Mouse (Mus musculus) monocyte, adult 2 months (primary cell): ENCODE data around the gene Itga11.
"Not testable (repeated sequence)": the region's sequence is repeated elsewhere in the genome, so short reads cannot be mapped to it uniquely, and the experiment has no call there.

Source experiments
- DNase-seq, 2 experiments: peaks; one replicate each; pipeline ENCODE4 v3.0.0; 2022; ENCODE audit warnings: low spot score in 2 of 2, low read depth in 1 of 2

Gene Itga11

DNA sequence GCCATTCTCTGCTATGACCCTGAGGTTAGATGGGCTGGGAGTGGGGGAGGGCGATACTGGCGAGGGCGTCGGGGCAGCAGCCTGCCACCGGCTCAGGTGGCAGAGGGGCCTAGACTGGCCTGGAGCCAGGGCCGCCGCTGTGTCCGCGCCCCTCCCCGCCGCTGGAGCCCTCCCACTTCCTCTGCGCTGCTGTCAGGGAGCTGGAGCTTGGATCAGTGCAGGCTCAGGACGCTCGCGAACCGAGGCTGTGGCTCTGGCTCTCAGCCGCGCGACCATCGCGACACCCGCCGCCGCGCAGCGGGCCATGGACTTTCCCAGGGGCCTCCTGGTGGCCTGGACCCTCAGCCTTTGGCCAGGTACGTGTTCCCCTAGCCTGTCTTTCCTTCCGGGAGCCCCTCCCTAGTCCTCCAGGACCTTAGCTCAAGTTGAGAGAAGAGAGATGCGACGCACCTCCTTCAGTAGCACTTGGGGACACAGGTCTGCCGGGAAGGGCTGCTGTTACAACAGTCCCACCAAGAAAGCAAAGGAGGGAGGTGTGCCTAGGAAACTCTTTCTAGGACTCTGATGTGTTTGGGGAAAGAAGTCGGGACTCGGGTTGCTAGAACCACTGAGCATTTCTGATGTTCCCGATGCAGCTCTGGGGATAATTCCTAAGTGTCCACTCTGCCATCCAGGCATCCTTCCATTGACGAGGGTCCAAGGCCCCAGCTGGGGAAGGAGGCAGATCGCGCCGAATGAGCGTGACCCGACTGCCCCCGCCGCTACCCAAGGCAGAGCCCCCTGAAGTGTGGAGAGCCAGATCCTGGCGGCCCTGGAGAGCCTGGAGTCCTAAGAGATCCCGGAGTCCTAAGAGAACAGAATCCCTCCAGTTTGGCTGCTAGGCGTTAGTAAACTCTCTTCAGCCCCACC, at the start of gene Itga11:
TSS of gene Itga11 (plus strand) at position 186 of the 909 bp plus-strand sequence.
- DNase-seq = no peak

DNA sequence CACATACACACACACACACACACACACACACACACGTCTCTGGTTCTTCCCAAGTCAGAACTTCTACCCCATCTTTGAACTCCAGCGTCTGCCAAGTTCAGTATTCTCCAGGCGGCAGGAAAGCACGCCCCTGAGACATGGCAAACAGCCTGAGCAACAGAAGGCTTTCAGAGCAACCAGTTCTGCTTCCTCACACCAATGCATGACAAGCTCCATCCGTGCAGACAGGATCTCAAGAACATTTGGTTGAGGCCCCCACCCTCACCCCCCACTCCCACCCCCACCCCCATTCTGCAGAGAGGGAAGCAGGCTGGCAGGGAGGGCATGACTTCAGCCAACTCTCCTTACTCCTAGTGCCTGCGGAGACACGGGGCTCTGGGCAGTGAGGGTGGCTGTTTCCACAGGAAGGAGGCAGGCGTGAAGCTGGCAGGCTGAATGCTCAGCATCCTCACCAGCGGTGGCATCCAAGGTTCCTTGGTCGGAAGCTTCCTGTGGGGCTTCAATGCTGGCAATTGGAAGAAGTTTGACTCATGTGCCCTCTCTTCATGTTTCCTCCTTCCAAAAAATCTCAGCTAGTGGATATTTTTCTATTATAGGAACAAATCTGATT, 46.9 kb upstream of the Itga11 start:
- no peak for DNase-seq

DNA sequence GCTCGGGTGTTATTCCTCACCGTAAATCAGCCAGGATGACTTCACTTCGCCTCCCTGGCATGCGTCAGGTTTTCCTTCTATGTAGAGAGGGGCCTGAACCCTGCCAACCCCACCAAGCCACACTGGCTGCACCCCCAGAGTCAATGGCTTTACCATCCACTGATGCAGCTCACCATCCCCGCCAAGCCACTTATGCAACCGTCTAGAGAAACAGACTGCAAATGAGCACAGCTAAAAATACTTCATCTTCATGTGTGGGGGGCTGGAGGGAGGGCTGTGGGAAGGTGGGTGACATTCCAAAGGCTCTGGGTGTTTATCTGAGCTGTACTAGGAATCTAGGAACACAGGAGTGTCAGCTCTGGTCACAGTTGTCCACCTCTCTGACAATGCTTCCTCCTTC, 45.2 kb upstream of the Itga11 start:
- no peak for DNase-seq

DNA sequence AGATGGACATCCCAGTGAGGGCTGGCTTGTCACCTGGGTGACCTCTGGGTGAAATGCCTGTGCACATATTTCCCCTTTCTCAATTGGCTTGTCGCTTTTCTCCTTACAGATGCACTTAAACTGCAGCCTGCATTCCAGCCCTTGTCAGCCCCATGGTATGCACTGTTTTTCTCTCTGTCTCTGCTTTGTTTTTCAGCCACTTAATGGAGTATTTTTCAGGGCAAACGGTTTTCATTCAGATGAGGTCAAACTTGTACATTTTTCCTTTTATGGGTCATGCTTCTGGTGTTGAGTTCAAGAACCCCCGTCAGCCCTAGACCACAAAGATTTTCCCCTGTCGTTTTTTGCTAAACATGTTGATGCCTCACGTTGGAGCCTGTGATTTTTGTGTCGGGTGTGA, 39.6 kb upstream of the Itga11 start:
- DNase-seq = no peak

DNA sequence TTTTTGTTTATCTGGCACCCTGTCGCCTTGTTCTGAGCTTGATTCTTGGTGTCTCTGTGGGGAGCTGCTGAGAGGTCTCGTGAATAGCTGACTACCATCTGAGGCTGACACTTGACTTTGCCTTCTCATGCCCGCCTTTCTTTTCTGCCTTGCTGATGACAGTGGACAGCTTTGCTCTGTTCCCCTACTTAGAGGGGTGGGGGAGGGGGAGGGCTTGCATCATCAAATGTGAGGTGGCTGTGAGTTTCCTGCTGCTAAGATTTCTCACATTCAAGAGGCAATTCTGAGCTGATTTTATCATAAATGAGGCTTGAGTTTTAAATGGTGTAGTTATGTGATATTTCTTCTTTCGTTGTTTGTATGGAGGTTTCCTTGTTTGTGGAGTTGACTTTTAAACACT, 37.9 kb upstream of the Itga11 start:
- no peak for DNase-seq

DNA sequence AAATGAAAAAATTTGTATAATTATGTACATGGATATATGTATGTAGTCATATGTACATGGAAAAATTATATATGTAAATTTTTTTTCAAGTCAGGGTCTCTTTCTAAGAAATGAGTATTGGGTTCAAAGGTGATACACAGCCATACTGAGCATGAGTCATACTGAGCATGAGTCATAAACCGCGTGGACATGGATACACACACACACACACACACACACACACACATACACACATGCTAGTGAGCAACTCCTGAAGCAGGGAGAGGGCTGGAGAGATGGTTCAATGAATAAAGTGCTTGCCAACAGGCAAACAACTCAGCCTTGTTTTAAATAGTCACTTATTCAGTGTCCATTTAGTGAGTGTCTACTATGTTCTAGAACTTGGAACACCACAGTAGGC, 37.4 kb upstream of the Itga11 start:
- no peak for DNase-seq

DNA sequence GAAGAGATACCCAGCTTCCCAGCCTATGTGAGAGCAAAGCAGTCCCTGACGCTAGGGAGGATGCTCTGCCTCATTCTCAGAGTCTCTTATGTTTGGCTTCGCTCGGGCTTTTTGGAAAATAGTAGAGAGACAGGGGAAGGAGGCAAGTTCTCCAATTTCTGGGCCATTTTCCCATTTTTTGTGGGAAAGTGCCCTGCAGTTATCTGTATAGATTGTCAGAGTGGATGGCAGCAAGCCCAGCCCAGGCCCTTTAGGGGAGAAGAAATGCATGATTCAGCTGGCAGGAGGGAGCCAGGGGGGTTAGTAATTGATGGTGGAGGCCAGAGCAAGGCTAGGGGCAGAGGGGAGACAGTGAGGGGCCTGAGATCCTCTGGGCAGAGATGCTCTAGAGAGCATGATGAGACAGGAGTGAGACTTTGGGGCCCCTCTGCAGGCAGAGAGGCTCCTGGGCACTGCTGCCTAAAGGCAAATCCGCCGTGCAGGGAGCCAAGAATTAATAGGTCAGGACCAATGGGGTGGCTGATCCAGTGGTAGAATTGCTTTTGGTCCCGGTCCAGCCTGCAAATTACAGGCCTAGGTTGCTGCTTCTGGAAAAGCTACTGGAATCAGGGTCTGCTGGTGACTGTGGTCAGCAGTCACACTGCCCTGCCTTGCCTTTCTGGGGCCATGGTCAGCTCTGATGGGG, 31.8 kb upstream of the Itga11 start:
- DNase-seq = no peak

DNA sequence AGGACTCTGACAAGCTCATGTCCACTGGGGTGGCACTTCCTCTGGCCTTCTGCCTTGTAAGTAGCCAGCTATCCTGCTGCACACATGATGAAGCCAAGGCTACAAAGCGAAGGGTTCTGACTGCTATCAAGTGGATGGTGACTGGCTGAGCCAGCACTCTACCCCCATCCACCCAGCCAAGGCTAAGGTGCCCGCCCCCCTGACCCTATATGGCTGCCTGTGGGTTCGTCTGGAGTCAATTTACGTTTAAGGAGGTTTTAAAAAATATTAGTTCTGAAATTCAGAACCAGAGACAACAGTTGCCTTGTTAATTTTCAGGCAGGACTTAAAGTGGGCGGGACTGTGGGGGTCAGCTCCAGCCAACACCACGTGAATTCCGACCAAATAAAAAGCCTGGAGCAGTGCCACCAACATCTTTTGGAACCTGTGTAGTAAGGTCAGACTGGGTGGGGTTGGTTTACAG, 30.9 kb upstream of the Itga11 start:
- no peak for DNase-seq

DNA sequence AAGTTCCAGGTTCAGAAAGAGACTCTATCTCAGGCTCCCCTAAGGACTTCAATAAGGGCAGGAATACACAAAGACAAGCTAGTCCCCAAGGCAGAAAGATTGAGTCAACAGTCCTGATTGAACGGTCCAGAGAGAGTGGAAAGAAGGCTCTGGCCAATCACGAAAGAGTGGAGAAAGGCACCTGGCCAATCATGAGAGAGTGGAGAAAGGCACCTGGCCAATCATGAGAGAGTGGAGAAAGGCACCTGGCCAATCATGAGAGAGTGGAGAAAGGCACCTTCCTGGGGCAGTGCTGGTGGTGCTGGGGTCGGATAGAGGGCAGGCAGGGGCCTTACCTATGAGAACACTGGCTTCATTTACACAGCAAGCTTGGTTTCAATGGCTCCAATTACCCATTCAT, 28.2 kb upstream of the Itga11 start:
- DNase-seq = no peak

DNA sequence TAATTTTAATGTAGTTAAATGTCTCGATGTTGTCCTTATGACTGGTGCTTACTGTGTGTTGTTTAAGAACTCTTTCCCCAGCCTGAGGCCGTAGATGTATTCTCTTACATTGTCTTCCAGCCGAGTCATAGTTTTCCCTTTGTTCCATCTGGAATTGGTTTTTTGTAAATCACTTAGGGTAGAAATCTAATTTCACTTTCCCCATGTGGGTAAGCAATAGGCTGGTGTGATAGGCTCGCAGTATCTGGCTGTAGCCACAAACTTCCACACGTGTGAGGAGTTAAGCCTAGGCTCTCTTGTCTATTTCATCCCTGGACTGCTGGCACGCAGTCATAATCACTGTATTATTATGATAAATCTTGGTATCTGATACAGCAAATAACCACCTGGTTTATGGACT, 26.9 kb upstream of the Itga11 start:
- no peak for DNase-seq

DNA sequence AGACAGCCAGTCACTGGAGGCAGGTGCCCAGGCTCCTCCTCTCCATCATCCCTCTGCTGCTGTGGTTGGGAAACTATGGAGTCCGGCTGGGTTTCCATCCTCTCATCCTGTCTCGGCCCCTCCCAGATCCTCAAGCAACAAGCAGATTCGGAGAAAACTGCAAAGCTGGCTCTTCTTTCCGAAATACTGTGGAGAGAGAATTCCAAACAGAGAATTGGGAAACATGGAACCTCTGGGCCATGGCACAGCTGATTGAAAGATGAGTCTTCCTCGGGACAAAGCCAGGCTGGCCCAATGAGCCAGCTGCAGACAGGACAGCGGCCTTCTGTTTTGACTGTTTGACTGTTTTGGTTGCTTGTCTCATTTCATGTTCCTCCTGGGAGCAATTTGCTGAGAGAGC, 23.3 kb upstream of the Itga11 start:
- no peak for DNase-seq

DNA sequence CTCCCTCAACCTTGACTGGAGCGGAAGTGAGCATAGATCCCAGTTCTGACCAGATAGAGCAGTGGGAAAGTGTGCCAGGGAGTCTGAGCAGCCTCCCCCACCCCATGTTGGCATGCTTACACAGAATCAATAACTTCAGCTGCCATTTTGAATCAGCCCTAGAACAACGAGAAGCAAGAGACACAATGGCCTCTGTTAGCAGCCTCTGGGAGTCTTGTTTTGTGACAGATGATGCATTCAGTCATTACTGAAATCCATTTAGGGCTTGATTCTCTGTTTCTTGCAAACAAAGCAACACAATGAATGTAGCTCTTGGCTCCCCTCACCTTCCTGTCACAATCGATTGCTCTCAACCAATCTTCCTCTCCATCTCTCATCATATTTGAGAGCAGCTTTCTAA, 19.6 kb upstream of the Itga11 start:
- DNase-seq = no peak

DNA sequence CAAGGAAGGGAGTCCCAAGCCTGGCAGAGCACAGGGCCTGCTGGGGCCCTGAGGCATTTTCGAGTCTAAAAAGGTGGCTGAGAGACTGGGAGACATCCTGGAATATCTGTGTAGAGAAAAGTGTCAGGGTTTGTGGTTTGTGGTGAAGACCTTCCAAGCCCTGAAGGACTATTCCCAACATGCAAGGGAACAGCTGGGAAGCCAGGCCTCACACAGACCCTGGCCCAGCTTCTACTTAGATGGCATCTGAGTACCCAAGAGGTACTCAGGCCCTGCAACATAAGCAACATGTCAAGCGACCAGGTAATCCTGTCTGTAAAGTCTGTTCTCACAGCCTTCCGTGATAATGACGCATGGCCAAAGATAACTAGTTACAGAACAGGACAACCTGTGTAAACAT, 18.6 kb upstream of the Itga11 start:
- DNase-seq = no peak

DNA sequence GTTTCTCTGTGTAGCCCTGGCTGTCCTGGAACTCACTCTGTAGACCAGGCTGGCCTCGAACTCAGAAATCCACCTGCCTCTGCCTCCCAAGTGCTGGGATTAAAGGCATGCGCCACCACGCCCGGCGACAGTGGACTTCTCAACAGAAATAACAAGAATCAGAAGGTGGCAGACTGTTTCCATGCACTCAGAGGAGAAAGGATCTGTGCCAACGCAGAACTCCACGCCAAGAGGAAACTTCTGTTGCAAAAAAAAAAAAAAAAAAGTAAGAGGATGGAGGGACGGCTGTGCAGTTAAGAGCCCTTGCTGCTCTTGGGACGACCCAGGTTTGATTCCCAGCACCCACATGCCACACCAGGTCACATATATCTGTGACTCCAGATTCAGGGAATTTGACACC, 16.7 kb upstream of the Itga11 start:
- DNase-seq = not testable (repeated sequence)

DNA sequence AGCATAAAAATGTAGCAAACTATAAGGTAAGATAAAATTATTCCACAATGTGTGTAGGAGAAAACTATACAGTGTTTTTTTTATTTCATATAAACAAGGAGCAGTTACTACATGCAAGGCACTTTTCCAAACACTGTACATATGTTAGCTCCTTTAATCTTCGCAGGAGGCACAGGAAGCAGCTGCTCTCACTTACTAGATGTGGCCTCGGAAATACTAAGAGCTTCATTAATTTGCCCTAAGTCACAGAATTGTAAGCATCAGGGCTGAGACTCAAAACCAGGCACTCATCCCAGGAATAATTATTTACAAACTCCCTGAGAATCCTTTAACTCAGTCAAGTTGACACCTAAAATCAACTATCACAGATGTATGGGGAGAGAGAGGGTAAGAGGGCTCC, 14.2 kb upstream of the Itga11 start:
- no peak for DNase-seq

DNA sequence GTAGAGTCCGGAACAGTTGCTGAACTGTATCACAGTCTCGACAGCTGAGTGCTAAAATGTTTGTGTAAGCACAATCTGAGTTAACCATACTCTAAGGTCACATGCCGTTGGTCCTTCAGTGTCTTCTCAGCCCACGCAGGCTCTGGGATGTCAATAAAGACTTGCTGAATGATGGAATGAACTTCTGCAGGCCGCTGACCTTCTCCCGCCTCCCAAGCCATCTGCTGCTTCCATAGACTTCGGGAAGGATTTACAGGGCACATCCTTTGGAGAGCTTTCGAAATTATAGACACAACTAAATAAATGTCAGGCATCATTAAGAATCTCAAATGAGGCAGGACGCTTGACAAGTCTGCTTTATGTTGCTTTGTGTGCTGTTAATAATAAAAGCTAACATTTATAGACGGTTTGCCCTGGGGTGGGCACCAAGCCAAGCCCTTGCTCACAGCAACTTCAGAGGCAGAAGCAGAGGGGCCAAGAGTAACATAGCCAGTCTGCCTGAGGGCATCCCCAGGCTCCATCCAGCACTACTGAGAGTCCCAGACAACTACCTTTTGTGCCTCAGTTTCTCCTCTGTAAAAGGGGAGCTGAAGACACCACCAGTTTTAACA, 13.4 kb upstream of the Itga11 start:
- no peak for DNase-seq

DNA sequence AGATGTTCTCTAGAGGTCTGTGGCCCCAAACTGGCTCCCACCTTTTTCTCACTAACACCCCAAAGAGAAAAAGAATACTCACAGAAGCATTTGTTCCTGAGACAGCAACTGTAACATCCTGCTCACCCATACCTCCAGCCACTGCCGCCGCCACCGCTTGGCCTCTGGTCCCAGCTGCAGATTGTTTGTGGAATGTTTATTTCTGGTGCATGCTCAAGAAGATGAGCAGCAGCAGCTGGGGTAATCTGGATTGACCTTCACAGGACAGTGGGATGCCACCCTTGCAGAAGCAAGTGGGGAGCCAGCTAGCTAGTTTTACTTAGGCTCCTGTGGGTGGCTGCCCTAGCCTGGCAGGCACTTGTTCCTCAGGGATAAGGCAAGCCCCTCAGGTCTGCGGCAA, 11.7 kb upstream of the Itga11 start:
- no peak for DNase-seq

DNA sequence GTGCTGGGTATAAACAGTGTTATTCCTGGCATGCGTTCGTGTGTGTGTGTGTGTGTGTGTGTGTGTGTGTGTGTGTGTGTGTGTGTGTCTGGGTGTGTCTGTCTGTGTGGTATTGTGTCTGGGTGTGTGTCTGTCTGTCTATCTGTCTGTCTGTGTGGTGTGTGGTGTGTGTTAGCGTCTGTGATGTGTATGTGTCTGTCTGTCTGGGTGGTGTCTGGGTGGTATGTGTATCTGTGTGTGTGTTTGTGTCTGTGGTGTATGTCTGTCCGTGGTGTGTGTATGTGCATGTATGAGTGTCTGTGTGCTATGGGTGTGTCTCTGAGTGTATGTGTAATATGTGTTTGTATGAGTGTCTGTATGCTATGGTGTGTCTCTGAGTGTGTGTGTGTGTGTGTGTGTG, 9.1 kb upstream of the Itga11 start:
- DNase-seq = no peak

DNA sequence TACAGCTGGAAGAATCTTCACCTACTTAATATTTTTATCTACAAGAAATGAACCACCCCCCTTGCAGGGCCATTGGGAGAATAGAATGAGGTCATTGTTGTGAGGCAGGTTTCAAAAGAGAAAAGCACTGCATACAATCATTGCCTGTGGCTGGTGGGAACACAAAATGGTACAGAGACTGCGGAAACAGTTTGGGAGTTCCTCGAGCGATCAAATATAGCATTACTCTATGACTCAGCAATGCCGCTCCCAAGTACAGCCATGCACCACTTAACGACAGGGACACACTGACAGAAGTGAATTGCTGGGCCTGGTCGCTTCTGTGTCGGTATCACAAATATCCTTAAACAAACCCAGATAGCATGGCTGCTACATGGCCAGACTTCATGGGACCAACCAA, 4.4 kb upstream of the Itga11 start:
- no peak for DNase-seq

DNA sequence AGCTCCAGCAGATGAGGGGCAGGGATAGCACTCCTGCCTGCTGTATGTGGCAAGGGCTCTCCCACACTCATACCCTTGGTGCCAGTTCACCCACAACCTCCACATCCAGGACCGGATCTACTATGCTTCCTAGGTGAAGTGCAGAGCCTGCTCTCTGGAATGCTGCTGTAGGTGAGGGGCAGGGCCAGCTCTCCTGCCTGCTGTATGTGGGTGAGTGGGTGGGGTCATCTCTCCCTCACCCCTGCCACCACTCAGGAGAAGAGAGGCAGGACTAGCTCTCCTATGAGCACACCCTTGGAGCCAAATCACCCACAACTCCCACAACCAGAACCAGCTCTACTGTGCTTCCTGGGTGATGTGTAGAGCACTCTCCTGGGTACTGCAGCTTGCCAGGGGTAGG, 2.5 kb upstream of the Itga11 start:
- DNase-seq = no peak

DNA sequence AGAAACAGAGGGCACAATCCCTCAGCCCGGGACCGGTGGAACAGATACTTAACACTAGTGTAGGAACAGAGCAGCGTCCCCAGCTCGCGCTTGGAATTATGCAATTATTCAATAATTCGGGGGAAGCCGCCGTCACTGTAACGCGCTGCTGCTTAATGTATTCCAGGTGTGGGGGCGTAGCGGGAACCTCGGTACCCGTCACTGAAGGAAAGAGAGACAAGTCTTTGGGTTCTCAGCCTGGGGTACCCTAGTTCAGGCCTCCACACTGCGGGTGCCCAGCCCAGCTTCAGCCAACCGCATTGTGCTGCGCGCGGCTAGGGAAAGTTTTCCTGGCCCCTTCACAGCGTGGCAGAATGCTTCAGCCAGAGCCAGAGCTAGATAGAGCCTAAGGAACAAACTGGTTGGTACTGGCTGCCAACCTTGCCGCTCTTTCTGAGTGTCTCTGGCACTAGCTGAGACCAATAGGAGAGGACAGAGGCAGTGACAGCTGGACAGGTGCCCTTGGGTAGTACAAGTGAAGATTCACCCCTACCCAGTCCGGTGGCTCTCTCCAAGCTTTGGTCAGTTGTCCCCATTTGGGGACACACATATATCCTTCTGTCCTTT, 1.0 kb downstream of the Itga11 start:
- DNase-seq = no peak
